Mouse (Mus musculus) heart, postnatal 0 days (tissue): ENCODE results near the gene Atrn.

Source experiments
- CTCF ChIP-seq: IDR thresholded peaks from 2 replicates; pipeline ENCODE4 v1.5.1; 2016; ENCODE audit warnings: antibody characterized with exemption, control low read depth, low read depth
- EP300 ChIP-seq: IDR thresholded peaks from 2 replicates; pipeline ENCODE4 v1.6.1; 2016; ENCODE audit warnings: antibody characterized with exemption, low read depth

- TF ChIP-seq EP300 (no peak), CTCF (no peak)
These were observed 11.4 kb downstream of the Atrn start for GRCm38 (mm10) chr2:130917686-130918085.
